Mouse (Mus musculus) liver, postnatal 0 days (tissue): Measurements from ENCODE around the gene Hps4.

Source experiments
- CTCF ChIP-seq: sonication (generic); IDR thresholded peaks from 2 replicates; pipeline ENCODE4 v1.5.1; 2016; ENCODE audit warnings: antibody characterized with exemption, low read depth
- EP300 ChIP-seq: IDR thresholded peaks from 2 replicates; pipeline ENCODE4 v1.6.1; 2016; ENCODE audit warnings: antibody characterized with exemption, low read depth, mild to moderate bottlenecking

- TF ChIP-seq EP300 = no peak
- no peak for TF ChIP-seq CTCF
These were observed 22.5 kb upstream of the Hps4 start for GRCm38 (mm10) chr5:112320379-112320778.
